Mouse (Mus musculus) heart, adult 2 months (tissue): ENCODE measurements around the gene Trim34a. TPM values are rescaled to one million over a fixed set of nuclear protein-coding genes. Genes with fewer than 3 reads are reported as not detected.

ENCODE experiments used
- DNase-seq, 2 experiments: peaks; one replicate each; pipeline ENCODE4 v3.0.0; 2021
- H3K27ac ChIP-seq: fragments of 200-600 bp; 2 replicates; pipeline ENCODE4 v1.8.1; 2022
- H3K27me3 ChIP-seq: fragments of 200-500 bp; 2 replicates; pipeline ENCODE4 v1.6.1; 2012; ENCODE audit warnings: mild to moderate bottlenecking, low read length, inconsistent platforms, mixed read lengths; ENCODE audit not compliant: control insufficient read depth, insufficient read depth
- H3K36me3 ChIP-seq: fragments of 200-500 bp; 2 replicates; pipeline ENCODE4 v1.6.1; 2012; ENCODE audit warnings: low read length, inconsistent platforms; ENCODE audit not compliant: control insufficient read depth, insufficient read depth
- H3K4me1 ChIP-seq: fragments of 200-500 bp; 2 replicates; pipeline ENCODE4 v1.6.1; 2011; ENCODE audit warnings: low read length; ENCODE audit not compliant: control insufficient read depth, insufficient read depth
- H3K4me3 ChIP-seq: fragments of 200-600 bp; 2 replicates; pipeline ENCODE4 v1.8.1; 2022
- H3K79me2 ChIP-seq: fragments of 200-500 bp; replicated peaks from 2 replicates; pipeline ENCODE4 v1.6.1; 2012; ENCODE audit warnings: mild to moderate bottlenecking, inconsistent platforms, low read length, moderate library complexity, mixed read lengths; ENCODE audit not compliant: control insufficient read depth, insufficient read depth
- H3K9ac ChIP-seq: fragments of 200-500 bp; 2 replicates; pipeline ENCODE4 v1.6.1; 2012; ENCODE audit warnings: low read depth, mild to moderate bottlenecking, control low read depth, inconsistent platforms, low read length, mixed read lengths
- CTCF ChIP-seq: fragments of 200-600 bp; IDR thresholded peaks from 2 replicates; pipeline ENCODE4 v1.8.1; 2022; ENCODE audit warnings: antibody characterized with exemption, mild to moderate bottlenecking, moderate library complexity
- EP300 ChIP-seq: fragments of 200-500 bp; IDR thresholded peaks from 2 replicates; pipeline ENCODE4 v1.6.1; 2011; ENCODE audit warnings: low read depth, low read length, control low read depth; ENCODE audit not compliant: insufficient read depth
- POLR2A ChIP-seq: fragments of 200-500 bp; IDR thresholded peaks from 2 replicates; pipeline ENCODE4 v1.6.1; 2011; ENCODE audit warnings: mild to moderate bottlenecking, low read depth, low read length, control low read depth; ENCODE audit not compliant: insufficient read depth
- WGBS: fragments of 180-500 bp; shearing (Covaris S2); methylation state at CpG from one replicate; pipeline ENCODE4 v1.1.7; 2018; 5-methylcytosine and 5-hydroxymethylcytosine counted together
- intact Hi-C: fragments of 180-260 bp; cut with DNase I; formaldehyde crosslinking; loops from one replicate; pipeline ENCODE4 v1.15.1; 2025
- polyA plus RNA-seq: library from polyadenylated mRNA; depleted of rRNA; stranded (reverse); fragments of >200 nt; gene quantifications from 2 replicates; pipeline ENCODE4 v1.2.3, GENCODE M21; 2012; rRNA removed
- total RNA-seq, 2 experiments: library from RNA; stranded (reverse); gene quantifications; 2 replicates each; pipeline ENCODE4 v1.2.3; 2021

The Trim34a gene
- total and polyA plus RNA-seq, 3 experiments, result 2.9 to 4.0 (median 3.9) TPM

- TF ChIP-seq POLR2A (no peak), EP300 (no peak), CTCF (no peak)
- no peaks in the 10 kb centered on the region for H3K79me2 ChIP-seq
- no peak for DNase-seq
- H3K27ac ChIP-seq, result no peak overlapping the region
- no peaks in the 10 kb centered on the region for H3K4me1 ChIP-seq
- intact Hi-C loops, result no loop called here
- H3K4me3 ChIP-seq, result no peak overlapping the region
- no peaks in the 10 kb centered on the region for H3K36me3 ChIP-seq
- H3K9ac ChIP-seq, result no peak overlapping the region
- no peaks in the 10 kb centered on the region for H3K27me3 ChIP-seq
- 66% methylated on average over 1 of the region's 1 CpGs for whole genome bisulfite sequencing
These were observed 46.4 kb downstream of the Trim34a start for GRCm38 (mm10) chr7:104290641-104291040.

GRCm38 (mm10) chr7:104291638-104292400 lies 47.6 kb downstream of the Trim34a start:
- TF ChIP-seq CTCF, result no peak
- 0 out of 2 replicates have a peak, but pooled peaks have one; percentile 19 for TF ChIP-seq POLR2A
- H3K4me3 ChIP-seq, result no peak overlapping the region
- no peak for DNase-seq

More at GRCm38 (mm10) chr7:104291638-104292400, 47.6 kb downstream of the Trim34a start:
- WGBS, result 75% methylated on average over 5 of the region's 5 CpGs
- Histone ChIP-seq H3K27me3 (no peaks in the 10 kb centered on the region), H3K79me2 (no peaks in the 10 kb centered on the region), H3K27ac (no peak overlapping the region), H3K4me1 (no peaks in the 10 kb centered on the region), H3K36me3 (no peaks in the 10 kb centered on the region), H3K9ac (no peak overlapping the region)
- intact Hi-C loops, result no loop called here

Other genes starting within 250 kb of the Trim34a start
- not detected for gene Olfr638, start 245.7 kb upstream of the Trim34a start, total RNA-seq
- gene Olfr638, start 245.7 kb upstream of the Trim34a start, polyA plus RNA-seq, result not detected in 2 replicates
- under 1 TPM in 1 of 2 experiments, not detected in 1; 0.02 TPM for gene Olfr639, start 227.2 kb upstream of the Trim34a start, total RNA-seq
- gene Olfr639, start 227.2 kb upstream of the Trim34a start, polyA plus RNA-seq, result not detected in 2 replicates
- gene Olfr640, start 218.9 kb upstream of the Trim34a start, total RNA-seq, result not detected
- not detected in 2 replicates for gene Olfr640, start 218.9 kb upstream of the Trim34a start, polyA plus RNA-seq
- not detected for gene Olfr641, start 209.0 kb upstream of the Trim34a start, total RNA-seq
- gene Olfr641, start 209.0 kb upstream of the Trim34a start, polyA plus RNA-seq, result not detected in 2 replicates
- not detected for gene Olfr642, start 191.8 kb upstream of the Trim34a start, total RNA-seq
- gene Olfr642, start 191.8 kb upstream of the Trim34a start, polyA plus RNA-seq, result not detected in 2 replicates
- not detected for gene 4930516K23Rik, start 183.0 kb upstream of the Trim34a start, total RNA-seq
- not detected in 2 replicates for gene 4930516K23Rik, start 183.0 kb upstream of the Trim34a start, polyA plus RNA-seq
- not detected for gene Olfr644, start 172.6 kb upstream of the Trim34a start, total RNA-seq
- not detected in 2 replicates for gene Olfr644, start 172.6 kb upstream of the Trim34a start, polyA plus RNA-seq
- not detected for gene Olfr645, start 159.0 kb upstream of the Trim34a start, total RNA-seq
- not detected in 2 replicates for gene Olfr645, start 159.0 kb upstream of the Trim34a start, polyA plus RNA-seq
- under 1 TPM in 1 of 2 experiments, not detected in 1; 0.08 TPM for gene Olfr646, start 139.6 kb upstream of the Trim34a start, total RNA-seq
- gene Olfr646, start 139.6 kb upstream of the Trim34a start, polyA plus RNA-seq, result not detected in 2 replicates
- gene Ubqln5, start 114.6 kb upstream of the Trim34a start, total RNA-seq, result not detected
- gene Ubqln5, start 114.6 kb upstream of the Trim34a start, polyA plus RNA-seq, result 0.06 TPM in 1 of 2 replicates, not detected in the other
- gene Olfr643, start 107.1 kb upstream of the Trim34a start, total RNA-seq, result not detected
- not detected in 2 replicates for gene Olfr643, start 107.1 kb upstream of the Trim34a start, polyA plus RNA-seq
- gene Ubqln3, start 101.2 kb upstream of the Trim34a start, total RNA-seq, result not detected
- gene Ubqln3, start 101.2 kb upstream of the Trim34a start, polyA plus RNA-seq, result 0.18 TPM in 2 replicates
- not detected for gene Ubqlnl, start 93.9 kb upstream of the Trim34a start, total RNA-seq
- gene Ubqlnl, start 93.9 kb upstream of the Trim34a start, polyA plus RNA-seq, result 0.06 and 0.14 TPM in 2 replicates
- gene Olfm5, start 79.6 kb upstream of the Trim34a start, total RNA-seq, result not detected
- not detected in 2 replicates for gene Olfm5, start 79.6 kb upstream of the Trim34a start, polyA plus RNA-seq
- gene Olfr648, start 61.1 kb upstream of the Trim34a start, total RNA-seq, result not detected
- gene Olfr648, start 61.1 kb upstream of the Trim34a start, polyA plus RNA-seq, result not detected in 2 replicates
- gene Olfr649, start 48.5 kb upstream of the Trim34a start, total RNA-seq, result not detected
- gene Olfr649, start 48.5 kb upstream of the Trim34a start, polyA plus RNA-seq, result not detected in 2 replicates
- gene Trim6, start 25.7 kb upstream of the Trim34a start, total RNA-seq, result under 1 TPM; 0.10 to 0.34 TPM
- 0.33 and 1.3 TPM in 2 replicates for gene Trim6, start 25.7 kb upstream of the Trim34a start, polyA plus RNA-seq
- gene Trim5, start 43.6 kb downstream of the Trim34a start, total RNA-seq, result 1 to 10 TPM; 2.1 TPM
- gene Trim5, start 43.6 kb downstream of the Trim34a start, polyA plus RNA-seq, result 0.41 and 0.50 TPM in 2 replicates
- 1 to 10 TPM; 5.8 to 6.3 TPM for gene Trim12a, start 71.0 kb downstream of the Trim34a start, total RNA-seq
- 2.9 and 4.0 TPM in 2 replicates for gene Trim12a, start 71.0 kb downstream of the Trim34a start, polyA plus RNA-seq
- gene Trim34b, start 85.0 kb downstream of the Trim34a start, total RNA-seq, result under 1 TPM in 1 of 2 experiments, not detected in 1; 0.39 TPM
- 2.2 and 3.5 TPM in 2 replicates for gene Trim34b, start 85.0 kb downstream of the Trim34a start, polyA plus RNA-seq
- 1 to 10 TPM; 4.1 to 5.5 TPM for gene Trim12c, start 108.9 kb downstream of the Trim34a start, total RNA-seq
- 2.6 and 4.2 TPM in 2 replicates for gene Trim12c, start 108.9 kb downstream of the Trim34a start, polyA plus RNA-seq
- under 1 TPM; 0.14 to 0.23 TPM for gene Trim30b, start 125.4 kb downstream of the Trim34a start, total RNA-seq
- gene Trim30b, start 125.4 kb downstream of the Trim34a start, polyA plus RNA-seq, result 0.21 and 0.23 TPM in 2 replicates
- gene Trim30c, start 156.4 kb downstream of the Trim34a start, total RNA-seq, result under 1 TPM; 0.18 to 0.20 TPM
- gene Trim30c, start 156.4 kb downstream of the Trim34a start, polyA plus RNA-seq, result 0.08 and 0.18 TPM in 2 replicates
- gene Trim30a, start 220.7 kb downstream of the Trim34a start, total RNA-seq, result 1 to 10 TPM; 3.5 to 3.6 TPM
- gene Trim30a, start 220.7 kb downstream of the Trim34a start, polyA plus RNA-seq, result 2.6 and 5.3 TPM in 2 replicates